Mouse (Mus musculus) large intestine, adult 2 months (tissue): Measurements from ENCODE around the gene Limch1. TPM values are rescaled to one million over a fixed set of nuclear protein-coding genes. Genes with fewer than 3 reads are reported as not detected.

Experiments
- DNase-seq: peaks from one replicate; pipeline ENCODE4 v3.0.0-alpha.2; 2012; ENCODE audit warnings: low read depth, low spot score
- WGBS: fragments of 180-500 bp; shearing (Covaris S2); methylation state at CpG from one replicate; pipeline ENCODE4 v1.1.7; 2018; 5-methylcytosine and 5-hydroxymethylcytosine counted together
- polyA plus RNA-seq: library from polyadenylated mRNA; depleted of rRNA; stranded (reverse); fragments of >200 nt; gene quantifications from 2 replicates; pipeline ENCODE4 v1.2.3, GENCODE M21; 2012

Gene Limch1
- polyA plus RNA-seq, 1 experiment = 1.3 TPM

DNA sequence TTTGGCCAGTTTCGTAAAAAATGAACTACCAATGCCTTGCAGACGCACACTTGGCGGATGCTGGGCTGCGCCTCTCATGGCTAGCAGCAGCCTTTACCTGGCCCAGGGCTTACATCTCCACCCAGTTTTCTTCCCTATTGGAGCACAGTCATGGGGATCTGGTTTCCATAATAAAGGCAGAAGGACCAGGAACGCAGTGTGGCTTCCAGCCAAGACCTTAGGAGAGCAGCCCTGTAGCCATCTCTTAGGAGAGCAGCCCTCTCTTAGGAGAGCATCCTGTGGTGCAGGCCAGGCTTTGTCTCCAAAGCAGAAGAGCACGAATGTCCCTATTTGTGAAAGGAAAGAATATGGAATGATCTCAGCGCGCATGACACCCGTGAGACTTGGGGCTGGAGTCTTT is 163.3 kb downstream of the Limch1 start:
- WGBS = 87% methylated on average over 9 of the region's 9 CpGs
- DNase-seq = no peak

DNA sequence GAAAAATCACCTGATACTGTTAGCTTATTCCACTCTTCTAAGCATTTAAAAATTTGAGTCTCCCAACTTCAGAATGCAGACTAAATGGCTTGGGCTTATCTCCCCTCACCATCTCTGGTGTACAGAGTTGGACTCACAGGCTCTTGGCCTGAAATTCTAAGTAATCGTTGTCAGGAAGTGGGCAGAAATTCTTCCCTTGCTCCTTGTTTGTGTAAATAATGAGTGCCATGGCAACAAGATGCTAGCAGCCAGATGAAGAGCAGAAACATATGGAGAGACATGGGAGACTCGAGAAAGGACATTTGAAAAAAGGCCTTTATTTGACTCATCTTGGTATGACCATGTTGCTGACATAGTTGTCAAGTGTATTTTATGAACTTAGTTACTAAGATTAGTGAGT is 164.3 kb downstream of the Limch1 start:
- 40% methylated on average over 2 of the region's 2 CpGs for WGBS
- no peak for DNase-seq

DNA sequence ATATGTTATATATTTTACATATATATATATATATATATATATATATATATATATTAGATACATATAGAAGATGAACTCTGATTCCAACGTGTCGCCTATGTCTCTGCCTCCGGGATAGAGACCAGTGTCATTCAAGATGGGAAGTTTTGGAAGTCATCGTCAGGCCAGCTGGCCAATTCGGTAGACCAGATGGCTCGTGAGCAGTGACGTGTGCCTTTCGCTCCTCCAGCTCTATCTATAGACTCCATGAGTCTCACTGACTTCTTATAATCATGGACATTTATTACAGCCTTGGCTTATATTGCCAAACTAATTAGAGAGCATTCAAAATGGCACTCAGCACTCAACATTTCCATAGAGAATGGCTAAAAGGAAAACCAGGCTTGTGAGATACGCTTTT is 165.0 kb downstream of the Limch1 start:
- WGBS = 97% methylated on average over 9 of the region's 9 CpGs

DNA sequence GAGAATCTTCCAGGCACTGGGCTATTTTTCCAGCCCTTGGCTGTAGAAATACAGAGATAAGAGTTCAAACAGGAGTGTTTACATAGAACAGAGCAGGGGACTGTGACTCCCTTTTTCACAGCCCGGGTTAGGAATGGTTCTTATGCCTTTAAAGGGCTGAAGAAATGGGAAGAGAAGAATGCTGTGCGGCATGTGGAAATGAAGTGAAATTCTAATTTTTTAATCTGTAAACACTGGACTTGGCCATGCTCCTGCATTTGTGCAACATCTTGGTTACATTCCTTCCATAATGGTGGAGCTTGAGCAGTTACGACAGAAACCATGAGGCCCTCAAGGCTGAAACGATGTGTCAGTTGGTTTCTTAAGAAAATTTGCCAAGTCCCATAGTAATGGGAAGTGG is 165.4 kb downstream of the Limch1 start:
- 70% methylated on average over 4 of the region's 4 CpGs for WGBS
- DNase-seq = no peak

More for the DNA sequence above, 165.0 kb downstream of the Limch1 start:
- DNase-seq = no peak

DNA sequence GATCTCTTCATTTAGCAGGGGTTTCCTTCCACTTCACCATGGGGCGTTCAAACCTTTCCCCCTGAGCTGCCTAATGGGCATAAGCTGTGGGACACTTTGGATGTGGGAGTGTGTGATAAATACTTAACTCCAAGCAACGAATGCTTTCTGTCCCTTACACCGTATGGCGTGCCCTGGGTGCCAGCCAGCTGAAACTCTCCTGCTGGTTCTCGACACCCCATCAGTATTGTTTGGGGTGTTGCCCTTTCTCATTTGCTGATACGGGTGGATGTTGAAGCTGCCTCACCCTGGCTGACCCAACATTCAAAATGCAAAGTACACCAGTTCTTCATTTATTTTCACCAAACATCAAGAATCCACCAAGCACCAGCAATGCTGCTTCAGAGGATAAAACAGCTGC is 168.2 kb downstream of the Limch1 start:
- DNase-seq = no peak
- 90% methylated on average over 6 of the region's 6 CpGs for WGBS

DNA sequence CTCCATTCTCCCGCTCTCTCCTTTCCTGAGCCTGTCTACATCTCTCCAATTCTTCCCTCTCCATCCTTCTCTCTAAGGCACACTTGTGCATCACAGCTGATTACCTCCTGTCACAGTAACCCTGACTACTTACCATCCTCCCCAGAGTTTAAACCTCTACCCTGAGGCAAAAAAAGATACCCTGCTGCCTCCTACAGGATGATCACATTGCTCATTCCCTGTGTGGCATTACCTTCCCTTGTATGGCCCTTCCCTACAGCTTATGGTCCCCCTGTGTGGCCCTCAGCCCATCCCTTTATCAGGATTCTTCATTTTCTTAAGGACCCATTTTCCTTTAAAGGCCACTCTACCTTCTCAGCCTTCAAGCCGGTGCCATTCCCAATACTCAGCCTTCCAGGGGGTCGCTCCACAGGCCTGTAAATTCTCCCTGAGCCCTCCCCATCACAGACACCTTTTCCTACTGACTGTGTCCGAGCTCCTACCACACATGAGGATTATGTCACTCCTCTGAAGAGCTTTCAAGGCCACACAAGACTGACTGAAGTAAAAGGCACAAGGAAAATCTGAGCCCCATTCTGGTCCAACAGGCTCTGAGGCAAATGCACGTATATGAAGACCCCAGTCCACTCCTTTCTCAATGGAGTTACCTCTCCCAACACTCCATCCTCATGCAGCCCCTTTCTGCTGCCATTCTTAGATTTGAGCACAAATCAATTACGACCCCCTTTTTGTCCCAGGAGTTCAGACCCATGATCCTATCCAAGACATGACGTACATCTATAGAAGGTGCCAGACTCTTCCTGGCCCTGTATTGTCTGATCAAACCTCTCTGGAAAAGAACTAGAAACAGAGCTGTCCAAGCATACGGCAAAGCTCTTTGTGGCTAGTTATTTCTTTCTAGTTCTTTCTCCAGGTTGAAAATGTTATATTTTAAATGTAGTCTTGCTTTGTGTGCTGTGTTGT is 172.0 kb downstream of the Limch1 start:
- DNase-seq = no peak
- 89% methylated on average over 8 of the region's 8 CpGs for WGBS

DNA sequence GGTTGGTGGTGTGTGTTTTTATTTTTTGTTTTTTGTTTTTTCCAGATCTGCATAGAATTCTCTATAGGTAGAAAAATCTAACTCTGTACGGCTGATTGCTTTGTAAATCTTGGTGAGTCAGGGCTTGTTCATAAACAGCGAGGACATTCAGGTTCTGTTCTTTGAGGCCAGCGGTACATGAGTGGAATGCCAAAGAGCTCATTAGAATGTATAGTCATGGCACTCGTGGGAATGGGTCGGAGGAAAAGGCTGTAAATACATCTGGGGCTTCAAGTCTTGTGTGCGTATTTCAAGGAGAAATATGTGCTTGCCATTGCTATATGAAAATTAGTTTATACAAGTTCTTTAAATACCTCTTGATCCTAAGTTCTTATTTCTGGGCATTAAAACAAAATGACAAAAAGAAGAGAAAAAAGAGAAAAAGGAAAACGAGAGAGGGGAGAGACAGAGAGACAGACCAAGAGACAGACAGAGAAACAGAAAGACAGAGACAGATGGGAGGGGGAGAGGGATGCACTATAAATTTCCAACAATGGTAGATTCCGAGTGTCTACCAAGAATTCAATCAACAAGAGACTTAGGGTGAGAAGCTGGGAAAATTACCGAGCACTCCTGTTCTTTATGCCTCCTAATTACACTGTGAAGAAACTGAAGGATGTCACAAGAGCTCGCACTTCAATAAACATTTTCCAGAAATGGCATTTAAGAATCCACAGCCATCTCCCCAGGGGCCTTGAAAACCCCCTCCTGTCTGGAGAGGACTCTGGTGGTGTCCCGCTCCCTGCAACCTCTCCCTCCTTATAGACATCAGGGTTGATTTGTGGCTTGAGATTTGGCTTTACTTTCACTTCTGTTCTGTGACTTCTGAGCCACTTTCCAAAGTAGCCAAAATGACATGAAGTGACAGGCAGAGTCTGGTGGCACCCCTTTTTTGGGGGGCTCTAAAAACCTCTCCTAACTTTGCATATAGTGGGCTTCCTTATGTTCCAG is 173.0 kb downstream of the Limch1 start:
- DNase-seq = no peak
- 70% methylated on average over 11 of the region's 11 CpGs for WGBS

DNA sequence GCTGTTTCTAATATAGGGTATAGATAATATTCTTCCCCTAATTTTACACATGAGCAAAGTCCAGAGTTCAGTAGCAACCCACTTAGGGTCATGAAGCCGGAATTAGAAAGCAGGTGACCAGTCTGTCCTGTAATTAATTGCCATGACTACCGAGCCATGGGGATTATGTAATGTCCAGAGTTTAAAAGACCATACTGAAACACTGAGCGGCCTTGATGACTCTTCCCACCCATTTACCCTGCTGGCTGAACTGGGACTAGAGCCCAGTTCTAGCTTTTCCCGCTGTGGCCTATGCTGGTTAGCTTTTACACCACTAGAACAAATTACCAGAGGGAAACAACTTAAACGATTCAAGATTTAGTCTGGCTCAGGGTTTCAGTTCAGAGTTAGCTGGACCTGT is 177.0 kb downstream of the Limch1 start:
- 40% methylated on average over 5 of the region's 5 CpGs for WGBS

DNA sequence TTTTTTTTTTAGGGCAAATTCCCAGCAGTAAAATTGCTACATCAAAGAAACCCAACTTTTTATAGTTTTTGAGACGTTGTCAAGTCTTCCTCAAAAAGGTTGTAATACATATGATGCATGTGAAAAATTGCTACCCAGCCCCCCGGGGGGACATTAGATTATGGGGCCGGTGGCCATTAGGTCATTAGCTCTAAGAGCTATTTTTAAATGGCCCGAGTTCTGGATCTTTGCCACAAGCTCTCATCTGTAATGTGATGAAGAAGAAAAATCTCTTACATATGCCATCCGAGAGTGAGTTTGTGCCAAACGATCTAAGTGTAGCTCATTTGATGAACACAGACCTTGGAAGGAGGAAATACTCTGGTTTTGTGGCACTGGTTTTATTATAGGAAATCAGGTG is 183.7 kb downstream of the Limch1 start:
- 58% methylated on average over 6 of the region's 6 CpGs for WGBS
- DNase-seq = no peak

More for the DNA sequence above, 177.0 kb downstream of the Limch1 start:
- no peak for DNase-seq

DNA sequence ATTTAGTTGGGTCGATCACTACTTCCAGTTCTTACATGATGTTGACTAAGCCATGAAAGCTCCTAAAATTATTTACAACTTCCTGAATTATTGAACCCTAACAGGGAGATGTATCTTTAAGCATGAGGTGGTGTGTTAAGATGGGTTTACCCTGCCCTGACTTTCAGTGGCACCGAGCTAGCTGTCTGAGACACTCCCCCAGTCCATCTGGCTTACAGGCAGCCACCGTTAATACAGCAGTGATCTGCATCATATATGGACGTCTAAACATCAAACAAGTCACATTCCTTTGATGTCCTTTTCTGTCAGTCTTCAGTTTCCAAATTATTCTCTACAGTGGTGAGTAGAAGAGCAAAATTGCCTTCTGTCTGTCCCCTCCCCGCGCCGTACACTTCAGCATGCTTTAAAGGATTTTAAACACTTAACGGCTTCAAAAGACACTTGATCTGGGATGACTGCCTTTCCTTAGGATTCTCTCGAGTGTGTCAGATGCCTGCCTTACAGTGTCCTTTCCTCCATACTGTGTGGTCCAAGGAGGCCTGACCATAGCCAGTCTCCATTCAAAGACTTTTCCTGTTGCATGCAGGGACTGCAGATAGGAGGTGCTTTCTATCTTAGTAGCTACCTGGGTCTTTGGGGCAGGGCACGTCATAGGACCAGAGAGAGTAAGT is 187.6 kb downstream of the Limch1 start:
- 68% methylated on average over 10 of the region's 10 CpGs for WGBS
- DNase-seq = no peak

DNA sequence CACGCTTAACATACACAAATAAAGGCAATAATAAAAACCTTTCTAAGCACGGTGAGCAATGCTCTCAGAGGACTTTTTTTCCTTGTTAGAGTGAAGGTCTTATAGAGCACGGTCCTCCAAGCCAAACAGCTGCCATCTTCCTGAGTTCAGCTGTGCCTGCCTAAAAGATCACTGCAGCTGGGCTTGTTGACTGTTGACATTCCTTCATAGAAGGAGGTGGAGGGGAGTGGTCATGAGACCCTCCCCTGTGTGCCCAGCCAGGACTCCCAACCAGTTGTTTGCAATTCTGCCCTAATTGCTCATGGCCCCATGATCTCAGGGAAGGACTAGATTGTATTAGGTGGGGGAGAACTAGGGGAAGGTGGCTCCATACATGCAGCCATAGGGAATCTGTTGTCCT is 189.0 kb downstream of the Limch1 start:
- DNase-seq = no peak
- 55% methylated on average over 3 of the region's 3 CpGs for WGBS

DNA sequence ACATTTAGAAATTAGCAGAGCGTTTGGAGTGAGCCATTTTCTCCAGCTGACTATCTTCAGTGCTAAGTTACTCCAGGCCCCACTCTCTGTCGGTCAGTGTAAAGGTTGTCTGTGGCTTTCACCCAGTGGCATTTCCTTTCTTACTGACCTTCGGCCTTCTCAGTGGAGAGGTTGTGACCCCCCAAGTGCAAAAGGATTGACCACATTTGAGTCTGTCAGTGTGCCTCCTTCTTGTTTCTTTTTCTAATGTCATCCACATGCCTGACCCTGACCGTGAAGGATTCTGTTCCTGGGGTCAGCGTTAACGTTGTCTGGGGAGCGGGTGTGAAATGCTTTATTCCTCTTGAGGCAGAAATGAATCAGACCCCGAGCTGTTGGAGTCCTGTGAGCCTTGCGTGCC is 191.7 kb downstream of the Limch1 start:
- no peak for DNase-seq
- WGBS = 81% methylated on average over 9 of the region's 9 CpGs

DNA sequence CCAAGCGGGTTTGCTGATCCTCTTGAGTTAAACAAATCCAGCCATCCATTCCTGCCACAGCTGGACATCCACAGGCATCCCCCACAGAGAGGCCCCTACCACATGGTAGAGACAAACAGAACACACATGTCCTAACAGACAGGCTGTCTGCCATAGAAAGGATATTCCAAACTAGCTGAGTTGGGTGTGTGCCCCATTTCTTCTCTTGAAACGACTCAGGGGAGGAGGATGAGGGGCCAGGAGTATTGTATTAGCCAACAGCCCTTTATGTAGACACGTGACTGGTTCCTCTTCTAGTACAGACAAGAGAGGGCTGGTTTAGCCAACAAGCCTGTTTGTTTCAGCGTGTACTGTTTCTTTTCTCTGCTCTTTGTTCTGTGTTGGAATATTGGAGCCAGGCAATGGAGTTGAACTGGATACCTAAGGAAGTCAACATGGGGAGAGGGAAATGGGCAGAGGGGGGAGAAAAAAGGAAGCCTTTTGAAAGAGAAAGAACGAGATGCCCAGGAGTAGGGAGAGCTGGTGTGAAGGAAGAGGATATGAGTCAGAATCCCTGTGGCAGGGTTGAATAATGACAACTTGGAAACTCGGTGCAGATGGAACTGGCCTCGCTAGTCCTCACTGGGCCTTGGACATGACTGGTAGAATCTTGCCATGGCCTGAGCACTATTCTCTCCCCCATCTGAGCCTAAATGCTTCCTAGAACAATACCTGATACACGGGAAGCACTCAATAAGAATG is 196.3 kb downstream of the Limch1 start:
- 64% methylated on average over 8 of the region's 8 CpGs for WGBS

DNA sequence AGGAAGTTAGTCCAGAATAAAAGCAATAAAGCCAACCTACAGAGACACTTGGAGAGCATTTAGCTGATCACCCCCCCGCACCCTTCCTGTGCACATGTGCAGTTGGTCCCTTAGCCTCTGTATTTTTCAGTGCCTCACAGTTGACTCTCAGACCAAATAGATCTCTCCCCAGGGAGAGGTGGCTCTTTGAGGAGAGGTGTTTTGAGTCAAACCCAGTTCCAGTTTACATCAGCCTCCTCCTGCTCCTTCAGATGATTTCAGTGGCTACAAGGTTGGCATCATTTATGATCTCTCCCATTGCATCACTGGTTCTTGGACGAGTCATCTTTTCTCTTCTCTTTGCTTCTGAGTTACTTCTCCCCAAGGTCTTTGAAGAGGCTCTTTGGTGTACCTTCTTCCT is 197.3 kb downstream of the Limch1 start:
- WGBS = 85% methylated on average over 2 of the region's 2 CpGs
- DNase-seq = no peak

More for the DNA sequence above, 196.3 kb downstream of the Limch1 start:
- DNase-seq = no peak

DNA sequence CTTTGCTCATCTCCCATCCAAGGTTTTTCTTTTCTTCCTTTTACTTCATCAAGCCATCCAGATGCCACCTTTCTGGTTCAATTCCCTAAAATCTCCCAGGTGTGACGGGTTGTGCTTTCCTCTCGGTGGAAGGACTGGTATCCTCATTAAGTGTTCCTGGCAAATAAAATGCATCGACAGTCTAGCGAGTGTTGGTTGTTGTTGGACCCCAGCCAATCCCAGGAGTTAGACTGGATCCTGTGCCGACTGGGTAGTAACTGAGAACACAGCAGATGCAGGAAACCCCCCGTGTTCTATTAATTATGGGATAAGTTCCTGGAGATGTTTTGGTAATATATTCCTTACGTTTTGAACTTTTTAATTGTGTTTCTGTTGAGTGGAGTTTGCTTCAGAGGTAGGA is 197.9 kb downstream of the Limch1 start:
- DNase-seq = no peak
- WGBS = 47% methylated on average over 7 of the region's 7 CpGs

DNA sequence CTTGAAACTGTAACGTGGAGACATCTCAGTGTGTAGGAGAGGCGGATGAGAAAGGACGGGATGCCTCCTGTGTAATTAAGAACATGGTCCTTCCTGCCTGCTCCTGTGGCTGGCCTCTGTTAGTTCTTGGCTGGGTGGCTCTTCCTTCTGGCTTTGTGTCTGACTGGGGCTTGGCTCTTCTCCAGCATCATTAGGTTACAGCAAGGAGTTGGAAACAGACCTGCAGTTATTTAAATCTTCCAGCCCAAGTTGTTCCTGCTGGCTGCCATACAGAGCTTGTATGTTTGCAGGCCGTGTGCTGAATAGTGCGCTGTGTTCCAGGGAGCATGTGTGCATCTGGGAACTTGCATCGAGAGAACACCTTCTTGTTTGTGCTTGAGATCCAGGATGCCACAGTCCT is 202.3 kb downstream of the Limch1 start:
- DNase-seq = no peak
- WGBS = 30% methylated on average over 6 of the region's 6 CpGs

DNA sequence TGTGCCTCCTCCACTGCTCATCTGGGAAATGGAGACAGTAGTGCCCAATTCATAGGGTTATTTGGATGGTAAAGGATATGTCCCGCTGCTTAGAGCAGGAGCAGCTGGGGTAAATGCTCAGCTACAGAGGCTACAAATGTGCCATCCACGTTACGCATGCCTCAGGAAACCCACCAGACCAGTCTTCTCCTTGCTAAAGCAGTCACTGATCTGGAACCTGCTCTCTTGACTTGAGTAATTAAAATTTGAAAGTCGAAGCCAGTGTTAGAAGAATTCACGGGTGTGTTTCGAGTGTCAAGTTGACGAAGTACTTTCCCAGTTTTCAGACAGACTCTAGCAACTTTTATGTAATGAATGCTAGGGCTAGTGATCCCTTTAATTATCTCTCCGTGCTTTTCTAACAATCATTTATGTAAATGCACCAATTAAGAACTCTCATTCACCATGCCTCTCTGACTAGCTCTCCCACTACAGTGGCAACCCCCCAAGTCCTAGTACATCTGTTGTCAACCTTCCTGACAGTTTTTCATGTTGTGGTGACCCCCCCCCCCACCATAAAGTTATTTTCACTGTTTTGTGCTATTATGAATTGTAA is 203.6 kb downstream of the Limch1 start:
- 81% methylated on average over 8 of the region's 8 CpGs for WGBS
- DNase-seq = no peak

DNA sequence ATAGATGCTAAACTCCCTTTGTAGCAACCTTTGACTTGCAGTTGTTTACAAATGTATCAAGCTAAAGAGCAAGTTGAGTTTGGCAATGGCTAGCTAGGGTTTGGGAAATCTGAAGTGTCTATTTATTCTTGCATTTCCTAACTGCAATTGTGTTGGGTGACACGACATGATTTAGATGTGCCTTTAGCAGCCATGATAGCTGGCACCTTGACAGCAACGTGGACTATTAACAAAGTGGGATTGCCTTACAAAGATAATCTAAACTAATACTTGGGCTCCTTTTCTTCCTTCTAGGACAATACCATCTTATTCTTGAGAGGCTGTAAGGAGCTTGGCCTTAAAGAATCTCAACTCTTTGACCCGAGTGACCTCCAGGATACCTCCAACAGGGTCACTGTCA is 207.7 kb downstream of the Limch1 start:
- no peak for DNase-seq
- WGBS = 48% methylated on average over 3 of the region's 3 CpGs
